Mouse (Mus musculus) mesoderm, embryonic 11.5 days (tissue): ENCODE results near the gene Aprt.

Experiments
- DNase-seq: peaks from one replicate; pipeline ENCODE4 v3.0.0-alpha.2; 2012; ENCODE audit warnings: low read depth, low spot score

Aprt gene

DNA sequence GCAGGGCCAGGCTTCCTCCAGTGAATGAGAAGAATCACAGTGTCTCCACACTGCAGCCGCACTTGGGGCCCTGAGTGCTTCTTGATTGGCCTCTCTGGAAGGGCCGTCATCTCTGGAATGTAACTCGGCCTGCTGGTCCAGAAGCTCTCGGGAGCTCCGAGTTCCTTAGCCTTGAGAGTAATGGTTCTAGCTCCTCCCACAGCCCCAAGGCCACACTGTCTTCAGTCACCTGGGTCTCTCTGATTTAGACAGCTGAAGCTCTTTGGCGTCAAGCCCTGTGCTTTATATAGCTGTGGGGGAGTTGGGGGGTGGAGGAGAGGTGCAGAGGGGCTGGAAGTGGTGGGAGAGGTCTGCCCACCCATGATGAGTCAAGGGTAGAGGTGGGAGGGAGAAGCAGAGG is 39.7 kb downstream of the Aprt start:
- no peak for DNase-seq

DNA sequence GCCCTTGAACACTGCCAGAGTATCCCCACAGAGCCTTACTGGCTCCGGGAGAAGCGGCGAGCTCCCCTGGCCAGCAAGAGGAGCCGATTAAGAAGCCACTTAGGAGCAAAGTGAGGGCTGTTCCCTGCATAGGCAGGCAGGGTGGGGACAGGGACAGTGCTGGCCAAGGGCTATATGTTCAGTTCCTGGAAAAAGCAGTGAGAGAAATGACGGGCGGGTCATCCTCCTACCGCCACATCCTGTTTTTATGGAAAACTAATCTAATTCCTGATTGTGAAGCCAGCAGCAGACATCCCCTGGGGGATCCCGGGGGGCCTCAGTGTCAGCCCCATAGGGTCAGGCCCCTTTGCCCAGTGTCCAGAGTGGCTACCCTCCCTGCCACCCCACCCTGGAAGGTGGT is 45.4 kb downstream of the Aprt start:
- no peak for DNase-seq

DNA sequence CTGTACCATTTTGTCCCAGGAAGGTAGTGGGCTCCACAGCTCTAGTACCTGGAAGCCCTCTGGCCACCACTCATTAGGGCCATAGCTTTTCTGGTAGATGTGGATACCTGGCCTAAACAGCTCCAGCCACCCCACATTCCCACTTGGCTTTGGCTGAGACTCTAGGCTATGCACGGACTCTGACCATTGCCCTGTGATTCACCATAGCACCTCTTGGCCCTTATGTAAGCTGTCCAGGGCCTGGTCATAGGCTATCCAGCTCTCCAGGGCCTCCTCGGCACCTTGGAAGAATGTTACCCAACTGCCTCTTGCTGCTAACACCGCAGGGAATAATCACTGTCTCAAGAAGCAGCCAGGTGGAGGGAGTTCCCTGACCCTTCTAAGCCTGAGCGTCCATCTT is 47.5 kb downstream of the Aprt start:
- no peak for DNase-seq

DNA sequence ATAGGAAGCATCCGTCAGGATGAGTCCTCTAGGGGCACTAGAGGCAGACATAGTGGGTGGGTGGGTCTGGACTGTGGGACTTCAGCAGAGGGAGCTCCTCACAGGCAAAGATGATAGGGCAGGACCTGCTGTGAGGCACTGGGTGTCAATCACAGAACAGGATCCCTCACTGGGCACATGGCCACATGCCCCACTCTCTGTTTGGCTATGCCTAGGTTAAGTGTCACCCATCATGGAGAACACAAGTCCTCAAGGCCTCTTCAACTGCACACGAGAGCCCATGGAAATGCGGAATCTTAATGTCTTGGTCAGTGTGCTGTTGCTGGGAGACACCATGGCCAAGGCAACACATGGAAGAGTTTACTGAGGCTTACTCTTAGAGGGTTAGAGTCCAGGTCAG is 48.8 kb downstream of the Aprt start:
- DNase-seq: no peak

DNA sequence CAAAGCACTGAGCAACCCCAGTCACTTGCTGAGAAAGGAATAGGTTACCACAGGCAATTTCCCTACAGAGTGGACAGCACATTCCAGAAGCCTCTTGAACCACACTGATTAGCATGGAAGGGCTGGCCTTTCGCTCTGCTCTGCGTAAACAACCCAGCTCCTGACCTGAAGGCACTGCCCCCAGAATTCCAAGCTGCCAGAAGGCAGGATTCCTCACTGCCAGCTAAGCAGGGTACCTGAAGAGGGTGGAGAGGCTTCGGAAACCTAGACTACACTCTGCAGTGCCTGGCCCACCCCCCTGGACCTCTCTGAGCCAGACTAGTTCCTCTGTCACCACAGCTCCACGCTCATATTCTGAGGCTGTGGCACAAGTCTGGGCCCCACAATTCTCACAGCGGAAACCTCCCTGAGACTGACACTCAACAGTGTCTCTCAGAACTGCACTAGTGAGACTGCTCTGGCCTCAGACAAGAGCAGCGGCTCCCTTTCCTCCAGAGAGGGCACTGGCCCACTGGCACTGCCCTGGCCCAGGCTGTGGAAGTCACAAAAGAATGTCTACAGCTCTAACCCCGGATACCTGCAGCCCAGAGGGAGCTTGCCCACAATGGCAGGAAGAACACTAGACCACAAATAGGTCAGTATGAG is 50.1 kb downstream of the Aprt start:
- DNase-seq: no peak

DNA sequence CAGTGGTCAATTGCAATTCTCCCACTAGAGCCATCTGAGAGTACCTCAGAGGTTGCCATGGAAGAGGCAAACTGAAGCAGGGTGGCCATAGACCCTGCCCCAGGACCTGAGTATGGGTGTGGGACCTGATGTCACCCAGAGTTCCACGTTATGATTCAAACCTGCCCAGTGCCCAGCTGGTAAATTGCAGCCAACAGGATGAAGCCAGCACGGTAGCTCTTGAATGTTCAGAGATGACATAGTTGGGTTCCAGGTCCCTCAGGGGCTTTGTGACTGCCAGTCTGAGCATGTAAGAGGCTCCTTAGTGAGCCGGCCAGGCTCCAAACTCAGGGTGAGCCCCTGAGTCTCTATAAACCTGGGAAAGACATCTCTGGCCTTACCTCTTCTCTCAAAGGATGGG is 50.6 kb downstream of the Aprt start:
- DNase-seq: no peak

DNA sequence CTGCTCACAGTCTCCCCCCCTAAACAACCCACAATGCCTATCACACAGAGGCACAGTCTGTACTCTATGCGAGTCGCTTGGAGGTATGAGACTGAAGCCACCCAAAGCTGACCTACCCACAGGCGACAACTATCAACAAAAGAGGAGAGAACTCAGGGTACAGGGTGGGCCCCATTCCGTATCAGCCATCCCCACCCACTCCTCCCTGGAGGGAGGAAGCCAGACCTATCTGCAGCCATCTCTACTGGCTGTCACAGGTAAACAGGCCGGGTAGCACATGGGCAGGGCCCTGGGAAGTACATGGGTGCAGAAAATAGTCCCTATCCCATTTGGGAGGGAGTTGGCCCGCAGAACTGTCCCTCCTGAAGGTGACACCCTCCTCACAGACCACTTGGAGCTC is 51.7 kb downstream of the Aprt start:
- DNase-seq: no peak
